Comparison of ENCODE assay signal across 8 mouse cellular contexts in genomic region chr10:80445898-80446601, GRCm38 (mm10). TPM values are rescaled to one million over a fixed set of nuclear protein-coding genes. Genes with fewer than 3 reads are reported as not detected.
DNase-seq lines count a peak whose midpoint lies in the region.

No protein-coding gene starts in this region.

- H3K9me3 ChIP-seq in megakaryocyte, embryonic 14.5 days, result peaks cover 4% of the 10 kb centered on the region

- H3K4me1 ChIP-seq in megakaryocyte, embryonic 14.5 days, result peaks cover 59% of the 10 kb centered on the region

- DNase-seq in NIH3T3 (ENCODE audit: low read depth), result peak; percentile 87
- DNase-seq in cerebellum, postnatal 10 days, result peak; percentile 90 to 91
- peak; percentile 67 to 70 for DNase-seq in frontal cortex, postnatal 25 days (ENCODE audit: low spot score in 2 of 2)
- DNase-seq in hindlimb bud, embryonic 11.5 days (ENCODE audit: extremely low spot score, low read depth, low spot score), result peak; percentile 67
- DNase-seq in left cerebral cortex, adult 8-10 months (ENCODE audit: low spot score in 2 of 2), result peak; percentile 55 to 76
- DNase-seq in right cerebral cortex, adult 2 months (ENCODE audit: low spot score in 2 of 2), result peak; percentile 80 to 84
- DNase-seq in urinary bladder, adult 2 months (ENCODE audit: low spot score), result peak; percentile 64

- peak overlapping the region; percentile 87 for H3K4me3 ChIP-seq in megakaryocyte, embryonic 14.5 days (replicated peaks)

- H3K27me3 ChIP-seq in megakaryocyte, embryonic 14.5 days (replicated peaks), result peaks cover 42% of the 10 kb centered on the region

- no peaks in the 10 kb centered on the region for H3K36me3 ChIP-seq in megakaryocyte, embryonic 14.5 days (replicated peaks; ENCODE audit: low read length)

RNA-seq across cellular contexts. Expression of gene Tcf3, which starts 12.6 kb away (rescaled TPM):
- total RNA-seq in left cerebral cortex, adult 8-10 months (2022), result 10 to 100 TPM; 27.7 to 32.6 (median 31.4) TPM
- 168 and 304 TPM in 2 replicates for polyA plus RNA-seq in megakaryocyte, embryonic 14.5 days (2012; ENCODE audit: insufficient read depth, low replicate concordance)
- 29.7 and 35.4 TPM in 2 replicates for polyA plus RNA-seq in urinary bladder, adult 2 months (2012; rRNA removed)

RNA-seq across cellular contexts. Expression of gene Uqcr11, which starts 39.4 kb away (rescaled TPM):
- 100 to 1,000 TPM; 332 to 408 (median 366) TPM for total RNA-seq in left cerebral cortex, adult 8-10 months (2022)
- 441 and 1,591 TPM in 2 replicates for polyA plus RNA-seq in megakaryocyte, embryonic 14.5 days (2012; ENCODE audit: insufficient read depth, low replicate concordance)
- 883 and 983 TPM in 2 replicates for polyA plus RNA-seq in urinary bladder, adult 2 months (2012; rRNA removed)

RNA-seq across cellular contexts. Expression of gene Mbd3, which starts 46.7 kb away (rescaled TPM):
- total RNA-seq in left cerebral cortex, adult 8-10 months (2022), result 100 to 1,000 TPM; 146 to 152 (median 149) TPM
- polyA plus RNA-seq in megakaryocyte, embryonic 14.5 days (2012; ENCODE audit: insufficient read depth, low replicate concordance), result 199 and 247 TPM in 2 replicates
- polyA plus RNA-seq in urinary bladder, adult 2 months (2012; rRNA removed), result 112 and 119 TPM in 2 replicates

RNA-seq across cellular contexts. Expression of gene Onecut3, which starts 48.6 kb away (rescaled TPM):
- not detected for total RNA-seq in left cerebral cortex, adult 8-10 months (2022)
- not detected in 2 replicates for polyA plus RNA-seq in megakaryocyte, embryonic 14.5 days (2012; ENCODE audit: insufficient read depth, low replicate concordance)
- polyA plus RNA-seq in urinary bladder, adult 2 months (2012; rRNA removed), result not detected in 2 replicates

RNA-seq across cellular contexts. Expression of gene Mex3d, which starts 58.6 kb away (rescaled TPM):
- total RNA-seq in left cerebral cortex, adult 8-10 months (2022), result 10 to 100 TPM; 18.9 to 20.3 (median 19.6) TPM
- polyA plus RNA-seq in megakaryocyte, embryonic 14.5 days (2012; ENCODE audit: insufficient read depth, low replicate concordance), result 17.2 and 29.0 TPM in 2 replicates
- polyA plus RNA-seq in urinary bladder, adult 2 months (2012; rRNA removed), result 11.2 and 11.5 TPM in 2 replicates

Comparison
In these comparisons a context has a peak if more than half of its experiments do, and no peak if none do; other contexts are left out.
1. Peak in every context shown above with its lines: DNase-seq and H3K4me3 ChIP-seq.